Mouse (Mus musculus) brain, embryonic 14.5 days (tissue): Measurements from ENCODE around the gene Tnk2.

ENCODE experiments used
- CTCF ChIP-seq: fragments of 200-500 bp; IDR thresholded peaks from 2 replicates; pipeline ENCODE4 v1.5.1; 2012; ENCODE audit warnings: inconsistent platforms, mild to moderate bottlenecking, moderate library complexity, borderline replicate concordance; ENCODE audit not compliant: insufficient read depth, insufficient read length; ENCODE audit errors: extremely low read depth
- POLR2A ChIP-seq: fragments of 200-500 bp; IDR thresholded peaks from 2 replicates; pipeline ENCODE4 v1.6.1; 2012; ENCODE audit warnings: mild to moderate bottlenecking, inconsistent platforms, borderline replicate concordance; ENCODE audit not compliant: poor library complexity, insufficient read depth, insufficient read length, severe bottlenecking; ENCODE audit errors: extremely low read depth

GRCm38 (mm10) chr16:32667552-32667872, 23.8 kb downstream of the Tnk2 start:
- no peak for TF ChIP-seq POLR2A
- no peak for TF ChIP-seq CTCF
